Mouse (Mus musculus): Measurements from ENCODE around the gene BC048562. TPM values are rescaled to one million over a fixed set of nuclear protein-coding genes. Genes with fewer than 3 reads are reported as not detected.

BC048562 gene
- total RNA-seq (2023), result not detected

GRCm38 (mm10) chr9:108436182-108436581 lies at the start of gene BC048562:
TSS of gene BC048562 (plus strand) at chr9:108436482.

GRCm38 (mm10) chr9:108392676-108393075 lies 43.6 kb upstream of the BC048562 start, which contains the start of gene 1700102P08Rik:
TSS of gene 1700102P08Rik (plus strand) at chr9:108392805.

GRCm38 (mm10) chr9:108428384-108428783 lies 7.9 kb upstream of the BC048562 start, which contains the start of gene Ccdc36:
TSS of gene Ccdc36 (minus strand) at chr9:108428484.

GRCm38 (mm10) chr9:108460319-108461178 lies 24.3 kb downstream of the BC048562 start, which contains the start of gene Ccdc71:
TSS of gene Ccdc71 (plus strand) at chr9:108460527.

GRCm38 (mm10) chr9:108461181-108461631 lies 24.9 kb downstream of the BC048562 start, which contains the start of gene Klhdc8b:
TSS of gene Klhdc8b (minus strand) at chr9:108461581.

DNA sequence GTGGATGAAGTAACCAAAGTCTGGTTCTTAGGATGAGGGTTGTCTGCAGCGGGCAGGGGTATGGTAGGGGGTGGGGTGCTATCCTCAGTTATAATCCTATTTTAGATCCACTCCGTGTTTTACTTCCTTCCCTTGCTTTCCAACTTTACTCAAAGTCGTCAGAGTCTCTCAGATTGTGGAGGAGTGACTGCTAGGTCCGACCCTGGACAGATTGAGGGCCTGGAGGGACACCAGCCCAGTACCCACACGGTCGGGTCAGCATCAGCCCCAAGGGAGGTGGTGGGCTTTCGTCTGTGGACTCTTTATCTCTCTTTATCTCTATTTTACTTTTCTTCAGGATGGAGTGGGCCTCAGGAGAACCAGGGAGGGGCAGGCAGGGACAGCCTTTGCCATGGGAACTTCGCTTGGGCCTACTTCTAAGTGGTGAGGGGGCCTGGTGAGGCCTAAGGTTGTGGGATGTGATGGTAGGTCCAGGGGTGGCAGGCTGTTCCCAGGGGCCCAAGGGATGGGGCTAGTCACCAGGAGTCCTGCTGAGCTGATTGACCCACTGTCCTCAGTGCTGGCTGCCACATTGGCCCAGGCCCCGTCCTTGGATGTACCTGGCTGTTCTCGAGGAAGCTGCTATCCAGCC lies 43.6 kb downstream of the BC048562 start, which contains the start of gene Lamb2:
TSS of gene Lamb2 (plus strand) at position 16 of the 631 bp plus-strand sequence.

DNA sequence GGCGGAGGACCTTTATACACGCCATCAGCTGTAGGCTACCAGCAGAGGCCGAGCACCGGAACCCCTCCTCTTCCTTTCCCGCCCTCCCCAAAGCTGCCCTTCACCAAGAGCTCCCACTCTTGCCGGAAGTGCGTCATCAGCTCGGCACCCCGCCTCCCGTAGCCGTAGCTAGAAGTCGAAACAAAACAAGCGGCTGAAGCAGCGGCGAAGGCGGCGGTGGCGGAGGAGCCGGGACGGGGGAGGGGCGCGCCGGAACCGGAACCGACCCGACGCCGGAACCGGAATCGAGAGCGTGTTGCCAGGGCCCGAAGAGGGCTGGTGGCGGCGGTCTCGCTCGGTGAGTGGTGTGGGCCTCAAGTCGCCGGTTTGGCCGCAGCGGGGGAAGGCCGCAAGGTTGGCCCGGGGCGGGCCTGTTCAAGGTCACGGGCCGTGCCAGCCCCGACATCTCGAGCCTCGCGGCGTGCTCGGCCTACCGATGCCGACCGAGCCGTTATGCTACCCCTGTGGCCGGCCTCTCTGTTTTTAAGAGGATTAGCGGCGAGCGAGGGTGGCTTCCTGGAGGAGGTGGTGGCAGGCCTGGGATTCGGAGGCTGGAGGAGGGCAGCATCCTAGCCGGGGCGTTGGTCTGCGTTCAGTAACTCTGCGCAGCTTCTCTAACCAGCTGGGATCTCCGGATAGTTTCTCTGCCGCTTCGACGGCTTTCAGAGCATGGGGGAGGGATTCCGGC lies 54.4 kb downstream of the BC048562 start, which contains the start of gene Usp19:
TSS of gene Usp19 (plus strand) at position 44 of the 727 bp plus-strand sequence.

Other genes with a start within 250 kb of the BC048562 start
- gene Bsn, start 246.1 kb upstream of the BC048562 start, total RNA-seq (2023), result under 1 TPM; 0.68 to 0.94 TPM
- gene Dag1, start 172.5 kb upstream of the BC048562 start, total RNA-seq (2023), result 1 to 10 TPM; 6.3 to 6.9 TPM
- 1 to 10 TPM; 1.0 to 2.8 TPM for gene Nicn1, start 146.1 kb upstream of the BC048562 start, total RNA-seq (2023)
- gene Amt, start 139.6 kb upstream of the BC048562 start, total RNA-seq (2023), result under 1 TPM in 1 of 2 experiments, not detected in 1; 0.68 TPM
- gene Rhoa, start 130.4 kb upstream of the BC048562 start, total RNA-seq (2023), result 100 to 1,000 TPM; 425 to 443 TPM
- 10 to 100 TPM; 13.5 to 13.9 TPM for gene Tcta, start 130.3 kb upstream of the BC048562 start, total RNA-seq (2023)
- 1,000 to 10,000 TPM; 1,372 to 1,471 TPM for gene Gpx1, start 97.6 kb upstream of the BC048562 start, total RNA-seq (2023)
- 100 to 1,000 TPM; 119 to 129 TPM for gene Usp4, start 88.6 kb upstream of the BC048562 start, total RNA-seq (2023)
- 1 to 10 TPM; 1.6 to 2.5 TPM for gene 1700102P08Rik, start 43.7 kb upstream of the BC048562 start, total RNA-seq (2023)
- gene Ccdc36, start 8.0 kb upstream of the BC048562 start, total RNA-seq (2023), result not detected
- gene Ccdc71, start 24.0 kb downstream of the BC048562 start, total RNA-seq (2023), result 10 to 100 TPM; 11.6 to 14.8 TPM
- gene Klhdc8b, start 25.1 kb downstream of the BC048562 start, total RNA-seq (2023), result 1 to 10 TPM; 2.1 to 2.2 TPM
- 1 to 10 TPM in 1 of 2 experiments, under 1 TPM in 1; 0.96 to 1.7 TPM for gene Lamb2, start 43.3 kb downstream of the BC048562 start, total RNA-seq (2023)
- 100 to 1,000 TPM; 123 to 147 TPM for gene Usp19, start 54.1 kb downstream of the BC048562 start, total RNA-seq (2023)
- 100 to 1,000 TPM; 107 to 126 TPM for gene Qars, start 71.2 kb downstream of the BC048562 start, total RNA-seq (2023)
- 10 to 100 TPM; 82.5 to 91.3 TPM for gene Qrich1, start 80.3 kb downstream of the BC048562 start, total RNA-seq (2023)
- 100 to 1,000 TPM; 102 to 111 TPM for gene Impdh2, start 123.8 kb downstream of the BC048562 start, total RNA-seq (2023)
- 10 to 100 TPM; 21.8 to 22.4 TPM for gene Ndufaf3, start 131.0 kb downstream of the BC048562 start, total RNA-seq (2023)
- gene Dalrd3, start 133.4 kb downstream of the BC048562 start, total RNA-seq (2023), result 10 to 100 TPM; 24.9 to 27.7 TPM
- gene Wdr6, start 142.3 kb downstream of the BC048562 start, total RNA-seq (2023), result 1 to 10 TPM; 5.9 to 6.6 TPM
- 1 to 10 TPM in 1 of 2 experiments, under 1 TPM in 1; 0.48 to 1.1 TPM for gene P4htm, start 161.2 kb downstream of the BC048562 start, total RNA-seq (2023)
- gene Arih2, start 212.9 kb downstream of the BC048562 start, total RNA-seq (2023), result 10 to 100 TPM; 67.0 to 74.0 TPM
- gene Slc25a20, start 225.6 kb downstream of the BC048562 start, total RNA-seq (2023), result 10 to 100 TPM; 19.1 to 22.3 TPM

Data from neutrophil, adult 83 days (primary cell).